Mouse (Mus musculus) MEL (cell line): ENCODE results near the gene Mmp2. TPM values are rescaled to one million over a fixed set of nuclear protein-coding genes. Genes with fewer than 3 reads are reported as not detected.

ENCODE experiments used
- DNase-seq: peaks from one replicate; pipeline ENCODE4 v3.0.0; 2011; ENCODE audit warnings: low read depth, low spot score
- H3K27ac ChIP-seq: 2 replicates; pipeline ENCODE4 v1.5.1; 2012; ENCODE audit warnings: low read depth, mild to moderate bottlenecking, control low read depth, low read length, moderate library complexity; ENCODE audit not compliant: control insufficient read depth
- H3K27me3 ChIP-seq, 2 experiments: fragments of 150-350 bp in 1 of 2; sonication (generic) in 1 of 2; 2 replicates each; pipeline ENCODE4 v1.6.1; 2012; ENCODE audit warnings: low read length in 2 of 2, mild to moderate bottlenecking in 2 of 2, improper control_type of control experiment in 1 of 2, moderate library complexity in 1 of 2; ENCODE audit not compliant: insufficient read depth in 2 of 2, control insufficient read depth in 1 of 2
- H3K36me3 ChIP-seq, 2 experiments: 2 replicates each; pipeline ENCODE4 v1.6.1; 2012 to 2014; ENCODE audit warnings: low read length in 2 of 2, improper control_type of control experiment in 1 of 2, inconsistent platforms in 1 of 2, mild to moderate bottlenecking in 1 of 2; ENCODE audit not compliant: insufficient read depth in 2 of 2, control insufficient read depth in 1 of 2
- H3K4me1 ChIP-seq, 2 experiments: fragments of 150-350 bp in 1 of 2; sonication (generic) in 1 of 2; 2 replicates each; pipeline ENCODE4 v1.6.1; 2012; ENCODE audit warnings: low read length in 2 of 2, improper control_type of control experiment in 1 of 2, mild to moderate bottlenecking in 1 of 2; ENCODE audit not compliant: insufficient read depth in 2 of 2, control insufficient read depth in 1 of 2
- H3K4me3 ChIP-seq, 2 experiments: fragments of 150-350 bp in 1 of 2; sonication (generic) in 1 of 2; 2 replicates each; pipeline ENCODE4 v1.5.1; 2012; ENCODE audit warnings: low read depth in 2 of 2, low read length in 2 of 2, mild to moderate bottlenecking in 2 of 2, moderate library complexity in 2 of 2, control low read depth in 1 of 2, improper control_type of control experiment in 1 of 2; ENCODE audit not compliant: control insufficient read depth in 1 of 2, insufficient read depth in 1 of 2
- H3K79me2 ChIP-seq: 2 replicates; pipeline ENCODE4 v1.6.1; 2012; ENCODE audit warnings: mild to moderate bottlenecking, low read length, moderate library complexity; ENCODE audit not compliant: control insufficient read depth, poor library complexity, insufficient read depth
- H3K9ac ChIP-seq: 2 replicates; pipeline ENCODE4 v1.6.1; 2012; ENCODE audit warnings: low read depth, mild to moderate bottlenecking, control low read depth, low read length, moderate library complexity; ENCODE audit not compliant: control insufficient read depth, poor library complexity, severe bottlenecking
- H3K9me3 ChIP-seq: fragments of 150-350 bp; sonication (generic); replicated peaks from 2 replicates; pipeline ENCODE4 v1.6.1; 2012; ENCODE audit warnings: mild to moderate bottlenecking, low read length, improper control_type of control experiment, moderate library complexity; ENCODE audit not compliant: insufficient read depth
- CHD1 ChIP-seq: IDR thresholded peaks from 2 replicates; pipeline ENCODE4 v1.6.1; 2012; ENCODE audit warnings: low read depth, mild to moderate bottlenecking, inconsistent platforms, low read length, improper control_type of control experiment
- CHD2 ChIP-seq: IDR thresholded peaks from 2 replicates; pipeline ENCODE4 v1.6.1; 2011; ENCODE audit warnings: low read length, improper control_type of control experiment
- CTCF ChIP-seq, 3 experiments: IDR thresholded peaks in 2 of 3; conservative IDR thresholded peaks in 1 of 3; 2 replicates each; pipeline ENCODE4 v1.5.1; 2011 to 2012; ENCODE audit warnings: low read length in 3 of 3, low read depth in 2 of 3, mild to moderate bottlenecking in 2 of 3, improper control_type of control experiment in 1 of 3, inconsistent platforms in 1 of 3, mixed read lengths in 1 of 3, moderate library complexity in 1 of 3; ENCODE audit not compliant: control insufficient read depth in 1 of 3, insufficient read depth in 1 of 3, poor library complexity in 1 of 3, severe bottlenecking in 1 of 3
- E2F4 ChIP-seq: IDR thresholded peaks from 2 replicates; pipeline ENCODE4 v1.6.1; 2011; ENCODE audit warnings: low read depth, low read length, improper control_type of control experiment, borderline replicate concordance
- ELF1 ChIP-seq: IDR thresholded peaks from 2 replicates; pipeline ENCODE4 v1.6.1; 2014; ENCODE audit warnings: low read depth, mild to moderate bottlenecking, inconsistent platforms, low read length, improper control_type of control experiment, moderate library complexity
- EP300 ChIP-seq, 2 experiments: IDR thresholded peaks; 2 replicates each; pipeline ENCODE4 v1.6.1; 2011; ENCODE audit warnings: improper control_type of control experiment in 2 of 2, low read length in 2 of 2, low read depth in 1 of 2, mild to moderate bottlenecking in 1 of 2
- GABPA ChIP-seq: IDR thresholded peaks from 2 replicates; pipeline ENCODE4 v1.6.1; 2012; ENCODE audit warnings: low read depth, mild to moderate bottlenecking, inconsistent platforms, low read length, improper control_type of control experiment, moderate library complexity
- HCFC1 ChIP-seq: IDR thresholded peaks from 2 replicates; pipeline ENCODE4 v1.6.1; 2012; ENCODE audit warnings: low read depth, mild to moderate bottlenecking, inconsistent platforms, low read length, improper control_type of control experiment, moderate library complexity
- JUND ChIP-seq: IDR thresholded peaks from 2 replicates; pipeline ENCODE4 v1.6.1; 2011; ENCODE audit warnings: low read depth, mild to moderate bottlenecking, improper control_type of control experiment, low read length
- KAT2A ChIP-seq: conservative IDR thresholded peaks from 2 replicates; pipeline ENCODE4 v1.6.1; 2012; ENCODE audit warnings: low read depth, low read length, improper control_type of control experiment, inconsistent platforms
- MAFK ChIP-seq: IDR thresholded peaks from 2 replicates; pipeline ENCODE4 v1.6.1; 2011; ENCODE audit warnings: low read depth, mild to moderate bottlenecking, low read length, improper control_type of control experiment, borderline replicate concordance
- MEF2A ChIP-seq: IDR thresholded peaks from 2 replicates; pipeline ENCODE4 v1.6.1; 2014; ENCODE audit warnings: low read depth, mild to moderate bottlenecking, inconsistent platforms, low read length, improper control_type of control experiment; ENCODE audit not compliant: poor library complexity, insufficient replicate concordance, severe bottlenecking; ENCODE audit errors: extremely low read depth
- MYC ChIP-seq: IDR thresholded peaks from 2 replicates; pipeline ENCODE4 v1.6.1; 2011; ENCODE audit warnings: low read depth, mild to moderate bottlenecking, low read length, improper control_type of control experiment, moderate library complexity
- NELFE ChIP-seq: IDR thresholded peaks from 2 replicates; pipeline ENCODE4 v1.6.1; 2011; ENCODE audit warnings: low read depth, low read length, improper control_type of control experiment
- NRF1 ChIP-seq: IDR thresholded peaks from 2 replicates; pipeline ENCODE4 v1.6.1; 2014; ENCODE audit warnings: low read depth, mild to moderate bottlenecking, inconsistent platforms, low read length, improper control_type of control experiment, moderate library complexity; ENCODE audit not compliant: poor library complexity, insufficient read depth, severe bottlenecking
- POLR2A ChIP-seq, 2 experiments: IDR thresholded peaks; 2 replicates each; pipeline ENCODE4 v1.6.1; 2011 to 2012; ENCODE audit warnings: low read length in 2 of 2, mild to moderate bottlenecking in 2 of 2, control low read depth in 1 of 2, improper control_type of control experiment in 1 of 2, low read depth in 1 of 2, moderate library complexity in 1 of 2; ENCODE audit not compliant: control insufficient read depth in 1 of 2, insufficient read depth in 1 of 2, poor library complexity in 1 of 2
- POLR2AphosphoS5 ChIP-seq: IDR thresholded peaks from 2 replicates; pipeline ENCODE4 v1.6.1; 2012; ENCODE audit warnings: low read depth, borderline replicate concordance, mild to moderate bottlenecking, inconsistent platforms, low read length, moderate library complexity, mixed read lengths
- RAD21 ChIP-seq: IDR thresholded peaks from 2 replicates; pipeline ENCODE4 v1.6.1; 2011; ENCODE audit warnings: mild to moderate bottlenecking, low read depth, low read length, improper control_type of control experiment
- SIN3A ChIP-seq: IDR thresholded peaks from 2 replicates; pipeline ENCODE4 v1.6.1; 2012; ENCODE audit warnings: low read length, improper control_type of control experiment, inconsistent platforms
- TBP ChIP-seq: IDR thresholded peaks from 2 replicates; pipeline ENCODE4 v1.8.0; 2011; ENCODE audit warnings: low read depth, low read length, improper control_type of control experiment
- USF1 ChIP-seq: IDR thresholded peaks from 2 replicates; pipeline ENCODE4 v1.6.1; 2014; ENCODE audit warnings: low read depth, mild to moderate bottlenecking, inconsistent platforms, low read length, improper control_type of control experiment, moderate library complexity
- USF2 ChIP-seq, 2 experiments: IDR thresholded peaks; 2 replicates each; pipeline ENCODE4 v1.6.1; 2011 to 2012; ENCODE audit warnings: improper control_type of control experiment in 2 of 2, low read length in 2 of 2, borderline replicate concordance in 1 of 2, inconsistent platforms in 1 of 2, low read depth in 1 of 2, mild to moderate bottlenecking in 1 of 2; ENCODE audit not compliant: insufficient read depth in 1 of 2
- ZC3H11A ChIP-seq: IDR thresholded peaks from 2 replicates; pipeline ENCODE4 v1.6.1; 2012; ENCODE audit warnings: low read depth, mild to moderate bottlenecking, inconsistent platforms, low read length, improper control_type of control experiment
- ZNF384 ChIP-seq: IDR thresholded peaks from 2 replicates; pipeline ENCODE4 v1.6.1; 2012; ENCODE audit warnings: low read depth, mild to moderate bottlenecking, inconsistent platforms, low read length, improper control_type of control experiment
- polyA plus RNA-seq, 2 experiments: library from polyadenylated mRNA; stranded (reverse) in 1 of 2; unstranded in 1 of 2; fragments of >175 nt in 1 of 2; fragments of >200 nt in 1 of 2; gene quantifications; 2 replicates each; pipeline versions ENCODE4 v1.2.1 to v1.2.4; 2012; ENCODE audit warnings: low replicate concordance in 2 of 2, low read depth in 1 of 2; ENCODE audit not compliant: insufficient read length in 2 of 2, insufficient read depth in 1 of 2, missing spikeins in 1 of 2
- total RNA-seq: library from RNA; depleted of rRNA; stranded (reverse); fragments of 300-350 nt; gene quantifications from 2 replicates; pipeline ENCODE4 v1.2.3, GENCODE M21; 2012

Mmp2 gene
- total and polyA plus RNA-seq, 3 experiments, result 0.25 TPM; not detected in 2

GRCm38 (mm10) chr8:92896611-92897010 lies 69.5 kb downstream of the Mmp2 start:
- H3K9ac ChIP-seq, result no peak overlapping the region
- no peaks in the 10 kb centered on the region for H3K9me3 ChIP-seq
- no peak overlapping the region for H3K27ac ChIP-seq
- no peaks in the 10 kb centered on the region for H3K79me2 ChIP-seq
- TF ChIP-seq POLR2AphosphoS5, result no peak
- no peak for TF ChIP-seq NELFE
- TF ChIP-seq JUND, result no peak
- no peak for TF ChIP-seq E2F4
- TF ChIP-seq MEF2A, result no peak
- TF ChIP-seq KAT2A, result no peak
- no peak for TF ChIP-seq EP300 (IDR thresholded peaks at IDR 0.05; ENCODE audit: low read depth in 1 of 2, low read length in 2 of 2)
- TF ChIP-seq RAD21, result no peak
- TF ChIP-seq POLR2A (IDR thresholded peaks at IDR 0.05; ENCODE audit: control insufficient read depth in 1 of 2, insufficient read depth in 1 of 2, low read depth in 1 of 2, low read length in 2 of 2, poor library complexity in 1 of 2), result no peak
- no peak for TF ChIP-seq CHD2
- TF ChIP-seq SIN3A, result no peak
- TF ChIP-seq MYC, result no peak
- no peak for TF ChIP-seq GABPA
- no peak for TF ChIP-seq HCFC1
- no peak for TF ChIP-seq CTCF (IDR thresholded peaks at IDR 0.05 in 2 of 3, conservative IDR thresholded peaks at IDR 0.05 in 1 of 3; ENCODE audit: control insufficient read depth in 1 of 3, insufficient read depth in 1 of 3, low read depth in 2 of 3, low read length in 3 of 3, poor library complexity in 1 of 3, severe bottlenecking in 1 of 3)
- no peak for TF ChIP-seq USF1
- no peak for TF ChIP-seq ZC3H11A
- TF ChIP-seq CHD1, result no peak
- H3K4me1 ChIP-seq, result no peaks in the 10 kb centered on the region
- no peak overlapping the region for H3K4me3 ChIP-seq
- DNase-seq, result no peak
- no peaks in the 10 kb centered on the region for H3K27me3 ChIP-seq
- no peaks in the 10 kb centered on the region for H3K36me3 ChIP-seq

GRCm38 (mm10) chr8:92897794-92898193 lies 70.7 kb downstream of the Mmp2 start:
- no peaks in the 10 kb centered on the region for H3K9me3 ChIP-seq
- no peak for DNase-seq

More at GRCm38 (mm10) chr8:92897794-92898193, 70.7 kb downstream of the Mmp2 start:
- Histone ChIP-seq H3K36me3 (no peaks in the 10 kb centered on the region), H3K4me1 (no peaks in the 10 kb centered on the region), H3K27ac (no peak overlapping the region), H3K79me2 (no peaks in the 10 kb centered on the region), H3K27me3 (no peaks in the 10 kb centered on the region), H3K4me3 (no peak overlapping the region), H3K9ac (no peak overlapping the region)
- TF ChIP-seq ELF1, result no peak
- no peak for TF ChIP-seq KAT2A
- no peak for TF ChIP-seq USF2 (IDR thresholded peaks at IDR 0.05; ENCODE audit: borderline replicate concordance in 1 of 2, insufficient read depth in 1 of 2, low read depth in 1 of 2, low read length in 2 of 2)
- no peak for TF ChIP-seq TBP
- no peak for TF ChIP-seq ZNF384
- no peak for TF ChIP-seq NRF1
- TF ChIP-seq MAFK, result no peak
- TF ChIP-seq, all 39 proteins: peak for 0
